Mouse (Mus musculus): ENCODE measurements around the gene Acbd4.

The Acbd4 gene

GRCm38 (mm10) chr11:103081631-103082030 lies 19.9 kb upstream of the Acbd4 start:
- in situ Hi-C loops (cut with MboI, MseI), result no loop called here

- in situ Hi-C loops (cut with MboI, MseI), result no loop called here
These were observed 8.2 kb upstream of the Acbd4 start for GRCm38 (mm10) chr11:103093306-103093705.

GRCm38 (mm10) chr11:103093862-103094833 lies 7.3 kb upstream of the Acbd4 start:
- in situ Hi-C loops (cut with MboI, MseI), result no loop called here

- in situ Hi-C loops (cut with MboI, MseI), result no loop called here
These were observed 6.3 kb upstream of the Acbd4 start for GRCm38 (mm10) chr11:103095107-103095670.

GRCm38 (mm10) chr11:103095801-103096200 lies 5.7 kb upstream of the Acbd4 start:
- in situ Hi-C loops (cut with MboI, MseI), result no loop called here

GRCm38 (mm10) chr11:103096979-103097894 lies 4.2 kb upstream of the Acbd4 start:
- in situ Hi-C loops (cut with MboI, MseI), result no loop called here

- in situ Hi-C loops (cut with MboI, MseI), result no loop called here
These were observed 2.8 kb upstream of the Acbd4 start for GRCm38 (mm10) chr11:103098531-103099190.

- in situ Hi-C loops (cut with MboI, MseI), result no loop called here
These were observed 2.0 kb upstream of the Acbd4 start for GRCm38 (mm10) chr11:103099352-103099940.

- in situ Hi-C loops (cut with MboI, MseI), result loop anchor here (5.0 kb wide), 2 partner anchors 57 to 242 kb away; no protein-coding TSS in a partner anchor
These were observed 1.1 kb upstream of the Acbd4 start for GRCm38 (mm10) chr11:103100361-103100760.

GRCm38 (mm10) chr11:103101866-103102501 lies 502 bp downstream of the Acbd4 start:
- in situ Hi-C loops (cut with MboI, MseI), result loop anchor here (5.0 kb wide), 2 partner anchors 55 to 240 kb away; no protein-coding TSS in a partner anchor

GRCm38 (mm10) chr11:103102725-103103349 lies 1.4 kb downstream of the Acbd4 start:
- in situ Hi-C loops (cut with MboI, MseI), result loop anchor here (5.0 kb wide), 2 partner anchors 54 to 239 kb away; no protein-coding TSS in a partner anchor

GRCm38 (mm10) chr11:103103621-103104020 lies 2.1 kb downstream of the Acbd4 start:
- in situ Hi-C loops (cut with MboI, MseI), result loop anchor here (5.0 kb wide), 2 partner anchors 54 to 239 kb away; no protein-coding TSS in a partner anchor

GRCm38 (mm10) chr11:103104469-103104868 lies 3.0 kb downstream of the Acbd4 start:
- in situ Hi-C loops (cut with MboI, MseI), result loop anchor here (5.0 kb wide), 2 partner anchors 53 to 238 kb away; no protein-coding TSS in a partner anchor

- in situ Hi-C loops (cut with MboI, MseI), result no loop called here
These were observed 3.8 kb downstream of the Acbd4 start for GRCm38 (mm10) chr11:103105180-103105725.

GRCm38 (mm10) chr11:103105810-103106209 lies 4.3 kb downstream of the Acbd4 start:
- in situ Hi-C loops (cut with MboI, MseI), result no loop called here

GRCm38 (mm10) chr11:103106386-103106785 lies 4.9 kb downstream of the Acbd4 start:
- in situ Hi-C loops (cut with MboI, MseI), result no loop called here

- in situ Hi-C loops (cut with MboI, MseI), result no loop called here
These were observed 9.8 kb downstream of the Acbd4 start for GRCm38 (mm10) chr11:103111301-103111700.

GRCm38 (mm10) chr11:103111881-103112551 lies 10.5 kb downstream of the Acbd4 start:
- in situ Hi-C loops (cut with MboI, MseI), result no loop called here

GRCm38 (mm10) chr11:103112552-103112912 lies 11.1 kb downstream of the Acbd4 start:
- in situ Hi-C loops (cut with MboI, MseI), result no loop called here
